Mouse (Mus musculus): Measurements from ENCODE around the gene Dram1.

The Dram1 gene

DNA sequence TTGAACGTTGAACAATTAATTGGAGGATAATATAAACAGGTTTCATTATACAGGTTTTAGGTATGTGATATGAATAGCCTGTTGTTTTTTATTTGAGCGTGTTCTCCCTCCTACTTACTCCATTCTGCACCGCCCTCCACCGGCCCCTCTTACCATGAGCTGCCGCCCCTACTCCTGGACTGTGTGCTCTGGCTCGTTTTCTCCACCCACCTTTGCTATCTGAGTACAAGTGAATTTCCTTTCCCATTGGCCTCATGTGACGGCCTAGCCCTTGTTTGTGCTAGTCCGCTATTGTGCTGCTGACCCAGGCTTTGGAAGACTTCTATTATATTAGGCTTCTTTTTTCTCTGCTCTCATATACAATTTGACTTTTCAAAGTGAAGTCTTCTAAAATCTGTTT lies 91.6 kb downstream of the Dram1 start:
- DNase-seq (ENCODE audit: low read depth, low spot score) = no peak

DNA sequence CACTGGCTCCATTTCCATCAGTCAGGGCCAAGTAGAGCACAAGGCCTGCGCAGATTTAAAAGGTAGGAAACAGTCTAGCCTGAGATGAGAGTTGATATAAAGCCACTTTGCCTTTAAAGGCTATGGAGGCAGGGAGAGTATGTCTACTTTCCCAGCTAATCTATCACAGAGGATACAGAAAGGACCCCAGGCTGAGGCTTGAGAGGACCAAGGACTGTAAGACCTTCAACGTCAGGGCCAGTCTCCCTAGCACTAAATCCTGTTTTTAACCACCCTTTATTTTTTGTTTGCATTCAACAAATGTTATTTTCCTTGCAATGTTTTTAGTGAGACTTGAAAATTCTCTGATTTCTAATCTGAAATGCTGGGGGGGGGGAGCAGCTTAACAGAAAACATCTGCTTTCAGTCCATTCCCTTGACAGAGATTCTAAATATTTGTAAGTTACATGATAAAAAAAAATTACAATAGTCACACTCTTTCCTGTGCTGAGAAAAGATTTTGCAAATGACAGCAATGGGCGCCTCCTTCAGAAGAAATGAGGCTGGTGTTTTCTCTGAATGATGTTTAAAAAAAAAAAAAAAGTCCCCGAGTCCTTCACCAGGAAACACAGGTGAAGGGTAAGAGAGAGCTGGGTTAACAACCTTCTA lies 94.4 kb downstream of the Dram1 start:
- DNase-seq (ENCODE audit: low read depth, low spot score) = no peak

DNA sequence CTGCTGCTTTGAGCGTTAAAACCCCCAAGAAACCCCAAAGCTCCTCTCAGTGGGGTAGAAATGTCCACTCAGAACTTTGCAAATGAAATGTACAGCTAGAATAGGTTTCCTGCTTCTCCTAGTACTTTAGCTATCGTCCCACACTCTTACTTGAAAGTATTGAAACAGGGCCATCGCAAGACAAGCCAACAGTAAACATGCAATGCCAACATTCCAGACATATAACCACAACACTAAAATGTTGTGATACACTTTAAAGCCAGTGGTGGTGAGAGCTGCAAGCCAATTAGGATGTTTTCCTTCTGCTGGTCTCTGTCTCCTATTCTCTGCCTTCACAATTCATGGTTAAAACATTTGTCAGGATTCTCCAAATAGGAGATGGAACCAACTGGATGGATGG lies 97.2 kb downstream of the Dram1 start:
- no peak for DNase-seq (ENCODE audit: low read depth, low spot score)

GRCm38 (mm10) chr10:88274045-88274444 lies 104.8 kb downstream of the Dram1 start:
- DNase-seq (ENCODE audit: low read depth, low spot score) = no peak

All from forelimb bud, embryonic 11.5 days (tissue).